Mouse (Mus musculus): Measurements from ENCODE around the gene Gnao1. TPM values are rescaled to one million over a fixed set of nuclear protein-coding genes. Genes with fewer than 3 reads are reported as not detected.

Gene Gnao1
- 3.4 and 3.5 TPM in 2 replicates for polyA plus RNA-seq (2015; fragmentation: Nextera tagmentation; extraction: Ambion mirVana)

DNA sequence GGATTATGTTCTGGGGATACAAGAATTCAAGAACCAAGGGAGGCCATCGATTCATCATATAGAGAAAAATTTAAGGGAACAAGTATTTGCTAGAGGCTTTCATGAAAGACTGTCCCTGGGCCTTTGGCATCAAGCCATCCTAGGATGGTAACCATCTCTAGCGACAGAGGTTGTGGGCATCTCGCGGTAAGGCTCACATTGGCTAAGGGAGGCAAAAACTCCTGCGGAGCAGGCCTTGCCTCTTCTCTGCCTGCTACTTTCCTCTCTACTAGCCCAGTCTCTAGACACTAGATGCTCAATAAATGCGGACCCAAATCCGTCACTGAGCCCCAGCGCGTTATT is at the start of gene Gnao1:
TSS of gene Gnao1 (plus strand) at position 281 of the 342 bp plus-strand sequence.
- H3K36me3 ChIP-seq: no peaks in the 10 kb centered on the region
- 12% methylated on average over 9 of the region's 9 CpGs for WGBS

DNA sequence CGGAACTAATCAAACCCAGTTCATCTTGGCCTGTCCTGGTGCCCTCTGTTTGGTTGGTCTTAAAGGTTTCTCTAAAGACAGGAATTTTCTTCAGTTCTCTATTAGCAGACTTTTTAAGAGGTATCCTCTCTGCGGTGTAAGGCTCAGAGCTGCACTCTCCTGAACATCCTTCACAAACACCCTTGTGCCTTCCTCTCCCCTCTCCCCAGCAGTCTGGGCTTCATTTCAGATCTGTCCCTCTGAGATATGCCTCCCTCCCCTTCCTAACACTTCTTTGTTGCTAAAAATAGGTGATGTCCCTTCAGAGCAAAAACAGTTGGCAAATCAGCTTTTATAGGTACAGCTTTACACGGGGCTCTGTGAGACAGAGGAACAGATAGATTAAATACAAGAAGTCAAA is 32.2 kb upstream of the Gnao1 start:
- ATAC-seq (ENCODE audit: borderline replicate concordance, extremely low read depth, low FRiP score, low TSS enrichment): no peak
- H3K4me2 ChIP-seq: no peak overlapping the region
- H3K4me1 ChIP-seq: no peaks in the 10 kb centered on the region
- no peaks in the 10 kb centered on the region for H3K36me3 ChIP-seq
- H3K27me3 ChIP-seq: no peaks in the 10 kb centered on the region
- no peaks in the 10 kb centered on the region for H3K9me3 ChIP-seq
- H3K9ac ChIP-seq: no peak overlapping the region
- no peak overlapping the region for H3K4me3 ChIP-seq
- H3K27ac ChIP-seq: no peak overlapping the region
- WGBS: 37% methylated on average over 3 of the region's 3 CpGs

More for the DNA sequence above, at the start of gene Gnao1:
- peaks cover 27% of the 10 kb centered on the region for H3K4me1 ChIP-seq
- peak within 1 kb of the TSS; percentile 64 for H3K4me3 ChIP-seq
- H3K4me2 ChIP-seq: peak within 1 kb of the TSS; percentile 95
- H3K27me3 ChIP-seq: peaks cover 65% of the 10 kb centered on the region
- H3K9ac ChIP-seq: peak within 1 kb of the TSS; percentile 51
- H3K27ac ChIP-seq: peak within 1 kb of the TSS; percentile 33; the same call in 1 of the 2 replicates
- H3K9me3 ChIP-seq: no peaks in the 10 kb centered on the region
- ATAC-seq (ENCODE audit: borderline replicate concordance, extremely low read depth, low FRiP score, low TSS enrichment): no peak

GRCm38 (mm10) chr8:93809226-93809625 is 540 bp upstream of the Gnao1 start:
- 69% methylated on average over 3 of the region's 3 CpGs for WGBS
- Histone ChIP-seq H3K4me2 (no peak overlapping the region), H3K9me3 (no peaks in the 10 kb centered on the region), H3K27ac (no peak overlapping the region), H3K4me3 (no peak overlapping the region), H3K27me3 (peaks cover 60% of the 10 kb centered on the region), H3K9ac (no peak overlapping the region), H3K36me3 (no peaks in the 10 kb centered on the region), H3K4me1 (peaks cover 27% of the 10 kb centered on the region)
- no peak for ATAC-seq (ENCODE audit: borderline replicate concordance, extremely low read depth, low FRiP score, low TSS enrichment)

DNA sequence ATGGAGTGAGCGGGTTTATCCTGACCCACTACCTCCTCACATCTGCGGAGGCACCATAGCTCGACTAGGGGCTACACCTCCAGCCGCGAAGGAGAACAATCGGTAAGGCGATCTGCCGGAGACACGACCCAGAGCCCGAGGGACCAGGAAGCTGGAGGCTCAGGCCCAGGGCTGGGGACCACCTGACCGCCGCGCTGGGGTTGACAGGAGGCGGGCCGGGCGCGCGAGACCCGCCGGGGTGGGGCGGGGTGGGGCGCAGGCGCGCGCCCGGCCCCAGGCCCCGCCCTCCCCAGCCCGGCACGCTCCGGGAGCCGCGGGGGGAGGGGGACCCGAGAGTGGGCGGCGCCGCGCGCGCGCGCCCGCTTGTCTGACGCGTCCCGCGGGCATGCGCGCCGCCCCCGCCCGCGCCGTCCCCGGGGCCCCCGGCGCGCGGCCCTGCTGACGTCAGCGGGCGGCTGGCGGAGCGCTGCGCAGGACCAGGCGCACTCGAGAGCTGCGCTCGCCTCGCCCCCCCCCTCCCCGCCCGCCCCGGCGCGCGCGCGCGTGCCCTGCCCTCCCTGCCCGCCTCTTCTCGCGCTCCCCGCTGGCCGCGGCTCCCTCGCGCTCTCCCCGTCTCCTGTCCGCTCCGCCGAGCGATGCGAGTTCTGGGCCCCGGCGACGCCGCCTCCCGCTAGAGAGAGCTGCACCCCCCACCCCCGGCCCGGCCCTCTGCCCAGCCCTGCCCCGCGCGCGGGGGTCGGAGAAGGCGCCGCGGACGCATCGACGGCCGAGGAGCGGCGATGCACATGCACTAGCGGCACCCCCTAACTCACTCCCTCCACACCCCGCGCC is 477 bp downstream of the Gnao1 start:
- Histone ChIP-seq H3K9me3 (no peaks in the 10 kb centered on the region), H3K4me2 (peak overlapping the region; percentile 95), H3K9ac (peak overlapping the region; percentile 51), H3K27ac (peak overlapping the region; percentile 33; the same call in 1 of the 2 replicates), H3K4me1 (peaks cover 27% of the 10 kb centered on the region), H3K27me3 (peaks cover 68% of the 10 kb centered on the region), H3K4me3 (peak overlapping the region; percentile 64), H3K36me3 (no peaks in the 10 kb centered on the region)
- peak; percentile 90 for ATAC-seq (ENCODE audit: borderline replicate concordance, extremely low read depth, low FRiP score, low TSS enrichment)
- WGBS: under 1% methylated on average over 10 of the region's 116 CpGs

DNA sequence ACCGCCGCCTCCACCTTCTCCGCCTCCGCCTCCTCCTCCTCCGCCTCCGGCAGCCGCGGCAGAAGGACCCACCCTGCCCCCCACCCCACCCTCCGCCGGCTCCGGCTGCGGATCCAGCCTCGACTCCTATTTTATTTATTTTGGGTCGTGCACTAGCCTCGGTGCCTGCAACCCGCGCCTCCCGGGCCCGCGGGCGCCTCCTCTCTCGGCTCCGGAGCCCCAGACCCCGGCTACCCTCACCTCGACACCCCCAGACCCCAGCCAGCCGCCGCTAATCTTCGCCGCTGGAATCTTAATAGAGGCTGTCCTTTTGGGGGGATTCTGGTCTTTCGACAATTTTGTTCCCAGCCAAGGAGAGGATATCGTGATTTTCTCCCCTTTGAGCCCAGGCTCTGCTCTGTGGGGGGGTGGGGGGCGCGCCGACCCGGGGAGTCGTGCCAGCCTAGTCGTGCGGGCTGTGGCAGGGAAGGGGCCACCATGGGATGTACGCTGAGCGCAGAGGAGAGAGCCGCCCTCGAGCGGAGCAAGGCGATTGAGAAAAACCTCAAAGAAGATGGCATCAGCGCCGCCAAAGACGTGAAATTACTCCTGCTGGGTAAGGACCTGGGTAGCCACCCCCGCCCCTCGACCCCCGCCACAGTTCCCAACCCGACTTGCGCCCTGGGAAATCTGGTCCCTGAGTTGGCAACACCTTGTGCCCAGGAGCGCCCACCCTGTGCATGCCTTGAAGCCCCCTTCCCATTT is 1.3 kb downstream of the Gnao1 start:
- WGBS: under 1% methylated on average over 39 of the region's 53 CpGs
- peaks cover 27% of the 10 kb centered on the region for H3K4me1 ChIP-seq
- peak overlapping the region; percentile 64 for H3K4me3 ChIP-seq
- no peaks in the 10 kb centered on the region for H3K36me3 ChIP-seq
- 0 out of 2 replicates have a peak overlapping the region, but pooled peaks have one; percentile 33 for H3K27ac ChIP-seq
- H3K4me2 ChIP-seq: peak overlapping the region; percentile 95
- ATAC-seq (ENCODE audit: borderline replicate concordance, extremely low read depth, low FRiP score, low TSS enrichment): no peak; the same call in 1 of the 2 replicates
- peak overlapping the region; percentile 51 for H3K9ac ChIP-seq
- no peaks in the 10 kb centered on the region for H3K9me3 ChIP-seq
- peaks cover 68% of the 10 kb centered on the region for H3K27me3 ChIP-seq

DNA sequence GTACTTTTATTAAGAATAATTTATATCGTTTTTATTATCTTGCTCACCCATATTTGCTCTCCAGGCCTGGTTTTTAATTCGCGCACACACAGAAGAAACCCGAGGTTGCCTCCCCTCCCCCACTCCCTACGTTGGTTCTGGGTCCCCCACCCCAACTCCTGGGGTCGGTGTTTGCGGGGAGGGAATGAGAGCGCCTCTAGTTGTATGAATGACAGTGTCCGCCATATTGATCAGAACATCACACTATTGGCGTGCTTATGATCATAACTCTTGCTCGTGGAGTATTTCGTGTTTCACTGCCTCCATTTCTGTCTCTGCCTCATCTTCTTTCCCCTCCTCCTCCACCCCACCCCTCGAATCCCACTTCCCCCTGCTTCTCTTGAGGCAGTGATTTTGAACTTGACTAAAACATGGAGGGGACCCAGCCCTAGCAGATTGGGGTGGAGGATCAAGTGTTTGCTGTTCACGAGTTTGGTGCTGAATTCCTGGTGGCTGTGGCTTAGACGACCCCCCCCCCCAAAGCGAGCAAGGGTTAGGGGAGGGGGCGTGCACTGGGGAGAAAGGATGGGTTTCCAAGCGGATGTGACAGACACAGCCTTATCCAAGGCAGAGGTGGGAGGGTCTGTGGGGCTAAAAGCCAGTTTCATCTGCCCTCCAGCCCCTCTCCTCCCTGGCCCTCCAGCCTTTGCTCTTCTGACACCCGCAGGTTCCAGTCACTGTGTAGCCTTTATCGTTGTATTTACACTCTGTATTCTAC is 2.1 kb downstream of the Gnao1 start:
- no peak overlapping the region for H3K27ac ChIP-seq

GRCm38 (mm10) chr8:93812566-93813404 is 3.0 kb downstream of the Gnao1 start:
- 9% methylated on average over 35 of the region's 35 CpGs for WGBS
- H3K27me3 ChIP-seq: peaks cover 56% of the 10 kb centered on the region
- peaks cover 27% of the 10 kb centered on the region for H3K4me1 ChIP-seq
- H3K9ac ChIP-seq: no peak overlapping the region
- no peak overlapping the region for H3K27ac ChIP-seq
- H3K4me2 ChIP-seq: peak overlapping the region; percentile 95
- H3K9me3 ChIP-seq: no peaks in the 10 kb centered on the region
- H3K36me3 ChIP-seq: no peaks in the 10 kb centered on the region
- H3K4me3 ChIP-seq: peak overlapping the region; percentile 27
- no peak for ATAC-seq (ENCODE audit: borderline replicate concordance, extremely low read depth, low FRiP score, low TSS enrichment)

More for the DNA sequence above, 2.1 kb downstream of the Gnao1 start:
- Histone ChIP-seq H3K9me3 (no peaks in the 10 kb centered on the region), H3K4me2 (peak overlapping the region; percentile 95), H3K27me3 (peaks cover 62% of the 10 kb centered on the region), H3K36me3 (no peaks in the 10 kb centered on the region), H3K4me1 (peaks cover 27% of the 10 kb centered on the region), H3K9ac (no peak overlapping the region), H3K4me3 (peak overlapping the region; percentile 64)
- ATAC-seq (ENCODE audit: borderline replicate concordance, extremely low read depth, low FRiP score, low TSS enrichment): no peak
- WGBS: 19% methylated on average over 20 of the region's 20 CpGs

GRCm38 (mm10) chr8:93813405-93813761 is 3.6 kb downstream of the Gnao1 start:
- Histone ChIP-seq H3K9ac (no peak overlapping the region), H3K9me3 (no peaks in the 10 kb centered on the region), H3K36me3 (no peaks in the 10 kb centered on the region), H3K27me3 (peaks cover 52% of the 10 kb centered on the region), H3K4me1 (peaks cover 27% of the 10 kb centered on the region), H3K4me3 (peak overlapping the region; percentile 27), H3K4me2 (peak overlapping the region; percentile 95), H3K27ac (no peak overlapping the region)
- under 1% methylated on average over 26 of the region's 26 CpGs for WGBS
- ATAC-seq (ENCODE audit: borderline replicate concordance, extremely low read depth, low FRiP score, low TSS enrichment): peak; percentile 81; the same call in 1 of the 2 replicates

- H3K27me3 ChIP-seq: peaks cover 48% of the 10 kb centered on the region
- no peaks in the 10 kb centered on the region for H3K36me3 ChIP-seq
- no peak overlapping the region for H3K4me2 ChIP-seq
- no peak overlapping the region for H3K4me3 ChIP-seq
- H3K27ac ChIP-seq: no peak overlapping the region
- no peaks in the 10 kb centered on the region for H3K9me3 ChIP-seq
- ATAC-seq (ENCODE audit: borderline replicate concordance, extremely low read depth, low FRiP score, low TSS enrichment): no peak
- no peak overlapping the region for H3K9ac ChIP-seq
- 57% methylated on average over 6 of the region's 6 CpGs for WGBS
- peaks cover 27% of the 10 kb centered on the region for H3K4me1 ChIP-seq
These were observed 4.5 kb downstream of the Gnao1 start for GRCm38 (mm10) chr8:93814266-93814665.

- Histone ChIP-seq H3K9me3 (no peaks in the 10 kb centered on the region), H3K36me3 (no peaks in the 10 kb centered on the region), H3K4me3 (no peak overlapping the region), H3K4me1 (peaks cover 19% of the 10 kb centered on the region), H3K27me3 (peaks cover 36% of the 10 kb centered on the region), H3K4me2 (no peak overlapping the region), H3K9ac (no peak overlapping the region), H3K27ac (no peak overlapping the region)
- ATAC-seq (ENCODE audit: borderline replicate concordance, extremely low read depth, low FRiP score, low TSS enrichment): no peak
- 60% methylated on average over 6 of the region's 6 CpGs for WGBS
These were observed 6.5 kb downstream of the Gnao1 start for GRCm38 (mm10) chr8:93816226-93816625.

- H3K4me2 ChIP-seq: no peak overlapping the region
These were observed 7.6 kb downstream of the Gnao1 start for GRCm38 (mm10) chr8:93817366-93817765.

More at GRCm38 (mm10) chr8:93817366-93817765, 7.6 kb downstream of the Gnao1 start:
- ATAC-seq (ENCODE audit: borderline replicate concordance, extremely low read depth, low FRiP score, low TSS enrichment): no peak
- H3K4me3 ChIP-seq: no peak overlapping the region
- no peak overlapping the region for H3K9ac ChIP-seq
- no peaks in the 10 kb centered on the region for H3K9me3 ChIP-seq
- H3K27me3 ChIP-seq: peaks cover 25% of the 10 kb centered on the region
- 90% methylated on average over 1 of the region's 1 CpGs for WGBS
- no peaks in the 10 kb centered on the region for H3K36me3 ChIP-seq
- peaks cover 13% of the 10 kb centered on the region for H3K4me1 ChIP-seq
- H3K27ac ChIP-seq: no peak overlapping the region
